12 mouse cellular contexts compared by ENCODE assay signal in genomic region chr2:93152883-93153491, GRCm38 (mm10). TPM values are rescaled to one million over a fixed set of nuclear protein-coding genes. Genes with fewer than 3 reads are reported as not detected.
DNase-seq lines count a peak whose midpoint lies in the region; ATAC-seq and TF ChIP-seq lines count a peak whose summit lies in the region.
"Had no signal": no experiment of that assay in that cellular context is flagged by ENCODE, and none has a peak within 500 bp of the region (broad histone marks: within the 10 kb centered on the region; RNA-seq: fewer than 3 reads in every experiment).

No protein-coding gene starts in this region.

- no peaks in the 10 kb centered on the region for H3K9me3 ChIP-seq in stomach, postnatal 0 days (ENCODE audit: control insufficient read depth, low read length)
- H3K9me3 ChIP-seq in lung, postnatal 0 days (ENCODE audit: low read length), result no peaks in the 10 kb centered on the region
- H3K9me3 ChIP-seq: G1E had no signal

- intact Hi-C loops in left cerebral cortex, postnatal 10 days (cut with DNase I), result no loop called here
- intact Hi-C loops in left cerebral cortex, postnatal 36 days (cut with DNase I), result no loop called here

- no peak for ATAC-seq in stomach, postnatal 0 days (ENCODE audit: low FRiP score, low TSS enrichment)
- no peak for ATAC-seq in lung, postnatal 0 days
- ATAC-seq: liver, postnatal 0 days had no signal

- no peak for TF ChIP-seq EP300 in stomach, postnatal 0 days (optimal IDR thresholded peaks at IDR 0.05)
- no peak for TF ChIP-seq EP300 in lung, postnatal 0 days (IDR thresholded peaks at IDR 0.05)

- H3K27me3 ChIP-seq in stomach, postnatal 0 days (ENCODE audit: control insufficient read depth, insufficient read depth, low read length), result no peaks in the 10 kb centered on the region
- no peaks in the 10 kb centered on the region for H3K27me3 ChIP-seq in lung, postnatal 0 days (replicated peaks; ENCODE audit: insufficient read depth, low read length)

- H3K4me2 ChIP-seq in stomach, postnatal 0 days (replicated peaks; ENCODE audit: low read depth), result no peak overlapping the region
- no peak overlapping the region for H3K4me2 ChIP-seq in lung, postnatal 0 days (replicated peaks; ENCODE audit: low read depth, low read length)

- H3K27ac ChIP-seq in stomach, postnatal 0 days (replicated peaks), result no peak overlapping the region
- no peak overlapping the region for H3K27ac ChIP-seq in lung, postnatal 0 days (ENCODE audit: low read length)

- H3K4me1 ChIP-seq in stomach, postnatal 0 days (replicated peaks; ENCODE audit: control insufficient read depth, insufficient read depth), result no peaks in the 10 kb centered on the region
- no peaks in the 10 kb centered on the region for H3K4me1 ChIP-seq in lung, postnatal 0 days (ENCODE audit: insufficient read depth, low read depth, low read length)

- 82% methylated on average over 7 of the region's 7 CpGs for WGBS in stomach, postnatal 0 days
- WGBS in lung, postnatal 0 days, result 78% methylated on average over 7 of the region's 7 CpGs

- no peak overlapping the region for H3K4me3 ChIP-seq in stomach, postnatal 0 days (ENCODE audit: low read depth, low read length)
- no peak overlapping the region for H3K4me3 ChIP-seq in lung, postnatal 0 days (ENCODE audit: low read depth, low read length)

- no peak for TF ChIP-seq CTCF in brain, embryonic 14.5 days (IDR thresholded peaks at IDR 0.05; ENCODE audit: borderline replicate concordance, extremely low read depth, insufficient read depth, insufficient read length)
- no peak for TF ChIP-seq CTCF in stomach, postnatal 0 days (IDR thresholded peaks at IDR 0.05; ENCODE audit: low read depth)
- no peak for TF ChIP-seq CTCF in lung, postnatal 0 days (IDR thresholded peaks at IDR 0.05)

- H3K9ac ChIP-seq in stomach, postnatal 0 days (ENCODE audit: low read length), result no peak overlapping the region
- no peak overlapping the region for H3K9ac ChIP-seq in lung, postnatal 0 days (replicated peaks; ENCODE audit: low read depth)
- H3K9ac ChIP-seq: liver, postnatal 0 days had no signal

- no peak for TF ChIP-seq POLR2A in brain, embryonic 14.5 days (IDR thresholded peaks at IDR 0.05; ENCODE audit: borderline replicate concordance, extremely low read depth, insufficient read depth, insufficient read length, poor library complexity, severe bottlenecking)

- DNase-seq in adrenal gland, postnatal 14 days, result peak; percentile 69
- no peak for DNase-seq in adrenal gland, adult 8-10 months
- peak; percentile 46 to 60 for DNase-seq in left cerebral cortex, postnatal 10 days (ENCODE audit: extremely low spot score in 1 of 2, low spot score in 2 of 2)
- DNase-seq in left cerebral cortex, postnatal 36 days (ENCODE audit: low spot score in 2 of 2), result no peak
- DNase-seq in brain, embryonic 14.5 days (ENCODE audit: low read depth), result peak; percentile 81
- DNase-seq in cerebellum, postnatal 4 days (ENCODE audit: low spot score in 2 of 2), result peak; percentile 46 to 85
- DNase-seq in stomach, postnatal 0 days (ENCODE audit: low spot score), result no peak
- DNase-seq in lung, postnatal 0 days (ENCODE audit: low spot score), result no peak
- DNase-seq: kidney, postnatal 10 days; liver, postnatal 0 days; retina, postnatal 1 day had no signal

- H3K36me3 ChIP-seq in stomach, postnatal 0 days (ENCODE audit: control insufficient read depth, insufficient read depth, low read length), result no peaks in the 10 kb centered on the region
- H3K36me3 ChIP-seq in lung, postnatal 0 days (ENCODE audit: insufficient read depth, low read length), result no peaks in the 10 kb centered on the region
- H3K36me3 ChIP-seq: G1E had no signal

RNA-seq across cellular contexts. Expression of gene Trp53i11, which starts 34.4 kb away (rescaled TPM):
- 70.9 and 86.9 TPM in 2 replicates for total RNA-seq in adrenal gland, postnatal 14 days (2021)
- total RNA-seq in adrenal gland, adult 8-10 months (2022), result 100 to 1,000 TPM in 2 of 4 experiments, 10 to 100 TPM in 2; 87.6 to 148 (median 97.6) TPM
- total RNA-seq in left cerebral cortex, postnatal 10 days (2021), result 10 to 100 TPM; 46.0 to 50.7 TPM
- 10 to 100 TPM; 82.3 to 99.8 TPM for total RNA-seq in left cerebral cortex, postnatal 36 days (2021)
- 145 and 192 TPM in 2 replicates for polyA plus RNA-seq in brain, embryonic 14.5 days (2012; rRNA removed)
- polyA plus RNA-seq in stomach, postnatal 0 days (2015; fragmentation: Nextera tagmentation; extraction: Ambion mirVana), result 17.3 and 27.8 TPM in 2 replicates
- polyA plus RNA-seq in lung, postnatal 0 days (2015; fragmentation: Nextera tagmentation; extraction: Ambion mirVana), result 14.8 and 21.1 TPM in 2 replicates
- total RNA-seq: G1E had no signal
- polyA plus RNA-seq: G1E had no signal

Comparison
In these comparisons a context has a peak if more than half of its experiments do, and no peak if none do; other contexts are left out.
1. DNase-seq: peak in adrenal gland, postnatal 14 days (single experiment), left cerebral cortex, postnatal 10 days (2 of 2), brain, embryonic 14.5 days (single experiment) and cerebellum, postnatal 4 days (2 of 2); none in adrenal gland, adult 8-10 months (single experiment), left cerebral cortex, postnatal 36 days (0 of 2), stomach, postnatal 0 days (single experiment) and lung, postnatal 0 days (single experiment).